Mouse (Mus musculus): ENCODE results near the gene Grik4. TPM values are rescaled to one million over a fixed set of nuclear protein-coding genes. Genes with fewer than 3 reads are reported as not detected.

The Grik4 gene
- polyA plus RNA-seq, 1 experiment from 2014 or later = 1.9 TPM

GRCm38 (mm10) chr9:42468360-42468759 lies 475.9 kb downstream of the Grik4 start:
- no peak overlapping the region for H3K4me3 ChIP-seq (ENCODE audit: low read length)
- no peaks in the 10 kb centered on the region for H3K27me3 ChIP-seq (ENCODE audit: control insufficient read depth, insufficient read depth, low read length)
- H3K4me1 ChIP-seq (ENCODE audit: control insufficient read depth, insufficient read depth, low read length) = peaks cover 11% of the 10 kb centered on the region; the same call in 1 of the 2 replicates
- 93% methylated on average over 5 of the region's 5 CpGs for WGBS
- H3K9ac ChIP-seq (ENCODE audit: low read depth, low read length) = no peak overlapping the region
- no peaks in the 10 kb centered on the region for H3K9me3 ChIP-seq (ENCODE audit: control insufficient read depth, low read length)
- no peaks in the 10 kb centered on the region for H3K36me3 ChIP-seq (ENCODE audit: control insufficient read depth, insufficient read depth, low read length)
- no peak for ATAC-seq (ENCODE audit: low FRiP score, low TSS enrichment)
- H3K27ac ChIP-seq (ENCODE audit: low read depth, low read length) = no peak overlapping the region
- H3K4me2 ChIP-seq (replicated peaks; ENCODE audit: low read depth, low read length) = no peak overlapping the region

Small RNA genes lying within 50 kb of the gene (microRNA-seq; reads per million reads assigned to microRNA genes)
- gene Gm27509 = not detected

Other genes starting within 250 kb of the Grik4 start
- gene Arhgef12, start 162.7 kb upstream of the Grik4 start, polyA plus RNA-seq (2014; fragmentation: Nextera tagmentation; extraction: Ambion mirVana) = 17.1 and 29.1 TPM in 2 replicates
- 6.1 and 9.7 TPM in 2 replicates for gene Tmem136, start 172.1 kb upstream of the Grik4 start, polyA plus RNA-seq (2014; fragmentation: Nextera tagmentation; extraction: Ambion mirVana)

Measured in kidney, embryonic 14.5 days (tissue).